Mouse (Mus musculus) intestine, embryonic 15.5 days (tissue): Measurements from ENCODE around the gene Gck. TPM values are rescaled to one million over a fixed set of nuclear protein-coding genes. Genes with fewer than 3 reads are reported as not detected.

ENCODE experiments used
- ATAC-seq: fragments of 200-750 bp; cut with Nextera tagmentation; 2 replicates; pipeline ENCODE4 v1.8.0; 2017; ENCODE audit warnings: moderate TSS enrichment, moderate library complexity
- H3K27ac ChIP-seq: fragments of 300-500 bp; sonication (generic); 2 replicates; pipeline ENCODE4 v1.5.1; 2015; ENCODE audit warnings: mild to moderate bottlenecking, inconsistent platforms
- H3K27me3 ChIP-seq: fragments of 300-500 bp; sonication (generic); replicated peaks from 2 replicates; pipeline ENCODE4 v1.6.1; 2015; ENCODE audit warnings: inconsistent platforms
- H3K36me3 ChIP-seq: fragments of 300-500 bp; sonication (generic); 2 replicates; pipeline ENCODE4 v1.6.1; 2015; ENCODE audit warnings: inconsistent platforms
- H3K4me1 ChIP-seq: fragments of 300-500 bp; sonication (generic); replicated peaks from 2 replicates; pipeline ENCODE4 v1.6.1; 2015; ENCODE audit warnings: inconsistent platforms
- H3K4me2 ChIP-seq: fragments of 300-500 bp; sonication (generic); replicated peaks from 2 replicates; pipeline ENCODE4 v1.6.1; 2015; ENCODE audit warnings: mild to moderate bottlenecking, inconsistent platforms
- H3K4me3 ChIP-seq: fragments of 300-500 bp; sonication (generic); replicated peaks from 2 replicates; pipeline ENCODE4 v1.5.1; 2015; ENCODE audit warnings: inconsistent platforms
- H3K9ac ChIP-seq: fragments of 300-500 bp; sonication (generic); 2 replicates; pipeline ENCODE4 v1.6.1; 2015; ENCODE audit warnings: inconsistent platforms
- H3K9me3 ChIP-seq: fragments of 300-500 bp; sonication (generic); 2 replicates; pipeline ENCODE4 v1.6.1; 2016; ENCODE audit warnings: inconsistent platforms
- WGBS: fragments of 180-500 bp; shearing (Covaris S2); methylation state at CpG from one replicate; pipeline ENCODE4 v1.1.7; 2015; 5-methylcytosine and 5-hydroxymethylcytosine counted together
- polyA plus RNA-seq: library from polyadenylated mRNA; unstranded; fragments of >200 nt; fragmentation: Nextera tagmentation; extraction: Ambion mirVana; gene quantifications from 2 replicates; pipeline ENCODE4 v1.2.1, GENCODE M21; 2015

Gene Gck
- polyA plus RNA-seq, 1 experiment from 2014 or later = 3.1 TPM

DNA sequence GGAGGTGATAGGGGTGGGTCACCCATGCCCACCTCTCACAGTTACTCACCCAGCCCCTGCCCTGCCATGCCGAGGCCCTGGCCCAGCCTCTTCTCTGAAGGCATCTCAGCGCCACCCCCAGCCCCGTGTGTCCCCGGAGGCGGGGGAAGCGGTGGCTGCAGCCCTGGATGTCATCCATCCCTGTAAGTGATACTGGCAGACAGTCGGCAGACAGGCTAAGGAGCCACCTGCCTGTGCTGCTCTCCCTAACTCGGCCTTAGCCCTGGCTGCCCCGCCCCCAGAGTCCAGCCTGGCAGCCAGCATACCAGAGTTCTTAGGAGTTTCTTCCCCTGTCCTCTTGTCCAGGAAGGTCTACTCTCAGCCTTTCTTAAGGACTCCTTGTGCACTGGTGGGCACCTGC is 26.2 kb upstream of the Gck start:
- no peak overlapping the region for H3K9ac ChIP-seq
- peaks cover 12% of the 10 kb centered on the region; the same call in 1 of the 2 replicates for H3K4me1 ChIP-seq
- H3K27ac ChIP-seq = no peak overlapping the region
- ATAC-seq = no peak
- no peaks in the 10 kb centered on the region for H3K27me3 ChIP-seq
- 18% methylated on average over 9 of the region's 9 CpGs for WGBS
- no peaks in the 10 kb centered on the region for H3K36me3 ChIP-seq
- no peaks in the 10 kb centered on the region for H3K9me3 ChIP-seq
- no peak overlapping the region for H3K4me3 ChIP-seq
- H3K4me2 ChIP-seq = no peak overlapping the region

GRCm38 (mm10) chr11:5975068-5975467 is 25.2 kb upstream of the Gck start:
- no peaks in the 10 kb centered on the region for H3K9me3 ChIP-seq
- no peaks in the 10 kb centered on the region for H3K27me3 ChIP-seq
- H3K4me2 ChIP-seq = no peak overlapping the region
- H3K36me3 ChIP-seq = no peaks in the 10 kb centered on the region
- no peak for ATAC-seq
- no peak overlapping the region for H3K9ac ChIP-seq
- H3K4me1 ChIP-seq = peaks cover 12% of the 10 kb centered on the region; the same call in 1 of the 2 replicates
- H3K27ac ChIP-seq = no peak overlapping the region
- no peak overlapping the region for H3K4me3 ChIP-seq
- 81% methylated on average over 2 of the region's 2 CpGs for WGBS

GRCm38 (mm10) chr11:5974053-5974452 is 24.2 kb upstream of the Gck start:
- Histone ChIP-seq H3K4me3 (no peak overlapping the region), H3K9ac (no peak overlapping the region), H3K27ac (no peak overlapping the region), H3K9me3 (no peaks in the 10 kb centered on the region), H3K4me1 (peaks cover 12% of the 10 kb centered on the region; the same call in 1 of the 2 replicates), H3K27me3 (no peaks in the 10 kb centered on the region), H3K36me3 (peaks cover under 1% of the 10 kb centered on the region; the same call in 1 of the 2 replicates), H3K4me2 (no peak overlapping the region)
- WGBS = 68% methylated on average over 6 of the region's 6 CpGs
- ATAC-seq = no peak

DNA sequence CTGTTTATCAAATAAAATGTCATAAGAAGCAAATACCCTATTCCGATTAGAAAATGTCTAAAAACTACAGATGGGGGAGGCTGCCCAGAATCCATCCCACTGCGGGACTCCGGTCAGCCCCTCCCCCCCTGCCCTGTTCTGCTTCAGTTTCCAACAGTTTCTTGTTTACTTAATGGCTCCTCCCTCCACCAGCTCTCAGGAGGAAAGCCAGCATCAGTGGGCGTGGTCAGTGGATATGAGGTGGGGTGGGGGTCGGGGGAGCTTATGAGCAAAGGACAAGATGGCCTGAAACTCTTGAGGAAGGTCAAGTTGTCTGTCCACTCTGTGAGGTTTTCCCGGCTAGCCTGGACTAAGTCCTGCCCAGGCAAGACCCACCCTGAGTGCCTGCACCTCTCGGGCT is 23.3 kb upstream of the Gck start:
- Histone ChIP-seq H3K4me1 (peaks cover 12% of the 10 kb centered on the region; the same call in 1 of the 2 replicates), H3K9me3 (no peaks in the 10 kb centered on the region), H3K4me2 (0 out of 2 replicates have a peak overlapping the region, but pooled peaks have one; percentile 9), H3K36me3 (peaks cover 9% of the 10 kb centered on the region; the same call in 1 of the 2 replicates), H3K9ac (no peak overlapping the region), H3K4me3 (no peak overlapping the region), H3K27me3 (no peaks in the 10 kb centered on the region), H3K27ac (no peak overlapping the region)
- peak; percentile 40 for ATAC-seq
- WGBS = 21% methylated on average over 7 of the region's 7 CpGs

DNA sequence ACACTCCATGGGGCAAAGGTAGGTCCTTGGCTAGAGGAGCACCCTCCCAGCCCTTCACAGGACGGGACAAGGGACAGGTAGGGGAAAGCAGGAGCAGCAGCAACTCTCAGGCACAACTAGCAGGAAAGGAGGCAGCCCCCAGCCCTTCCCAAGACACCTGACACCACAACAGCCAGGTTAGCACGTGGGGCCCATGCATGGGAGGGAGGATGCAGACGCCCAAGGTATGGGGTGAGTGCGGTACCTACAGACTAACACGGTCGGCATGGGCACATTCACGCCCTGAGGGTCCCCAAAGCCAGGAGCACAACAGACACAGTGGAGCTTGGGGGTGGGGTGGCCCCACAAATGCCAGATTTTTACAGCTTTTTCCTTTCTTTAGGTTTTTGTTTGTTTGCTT is 21.3 kb upstream of the Gck start:
- peaks cover 12% of the 10 kb centered on the region; the same call in 1 of the 2 replicates for H3K36me3 ChIP-seq
- H3K4me1 ChIP-seq = peaks cover 12% of the 10 kb centered on the region; the same call in 1 of the 2 replicates
- no peak for ATAC-seq
- no peaks in the 10 kb centered on the region for H3K9me3 ChIP-seq
- WGBS = 55% methylated on average over 7 of the region's 7 CpGs
- H3K9ac ChIP-seq = no peak overlapping the region
- H3K27me3 ChIP-seq = no peaks in the 10 kb centered on the region
- no peak overlapping the region for H3K27ac ChIP-seq
- H3K4me3 ChIP-seq = no peak overlapping the region
- no peak overlapping the region for H3K4me2 ChIP-seq

GRCm38 (mm10) chr11:5968223-5968622 is 18.3 kb upstream of the Gck start:
- peaks cover 31% of the 10 kb centered on the region for H3K36me3 ChIP-seq

DNA sequence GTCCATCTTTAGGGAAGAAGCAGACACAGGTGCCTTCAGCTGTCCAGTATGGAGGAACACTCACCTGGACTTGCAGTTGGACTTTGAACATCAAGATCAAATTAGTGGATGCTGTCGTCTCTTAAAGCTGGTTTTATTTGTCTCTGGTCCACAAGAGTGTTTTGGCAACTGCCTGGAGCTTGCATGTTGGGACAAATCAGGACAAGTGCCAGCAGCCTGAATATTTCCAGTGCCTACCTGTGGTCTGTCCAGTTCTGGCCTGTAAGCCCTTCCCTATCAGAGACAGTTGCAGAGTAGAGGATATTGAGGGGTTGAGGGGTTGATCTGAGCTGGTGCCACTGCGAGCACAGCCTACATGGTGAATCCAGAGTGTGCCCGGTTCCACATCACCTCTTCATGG is 16.9 kb upstream of the Gck start:
- ATAC-seq = no peak
- no peaks in the 10 kb centered on the region for H3K9me3 ChIP-seq
- no peak overlapping the region for H3K4me2 ChIP-seq
- no peak overlapping the region for H3K27ac ChIP-seq
- no peaks in the 10 kb centered on the region for H3K4me1 ChIP-seq
- no peaks in the 10 kb centered on the region for H3K27me3 ChIP-seq
- WGBS = 89% methylated on average over 3 of the region's 3 CpGs
- no peak overlapping the region for H3K9ac ChIP-seq
- H3K36me3 ChIP-seq = peaks cover 42% of the 10 kb centered on the region
- H3K4me3 ChIP-seq = no peak overlapping the region

More at GRCm38 (mm10) chr11:5968223-5968622, 18.3 kb upstream of the Gck start:
- H3K4me2 ChIP-seq = no peak overlapping the region
- 62% methylated on average over 6 of the region's 6 CpGs for WGBS
- H3K4me1 ChIP-seq = peaks cover 11% of the 10 kb centered on the region; the same call in 1 of the 2 replicates
- no peak overlapping the region for H3K4me3 ChIP-seq
- H3K27ac ChIP-seq = no peak overlapping the region
- H3K9ac ChIP-seq = no peak overlapping the region
- ATAC-seq = 0 out of 2 replicates have a peak, but pooled peaks have one; percentile 32
- H3K27me3 ChIP-seq = no peaks in the 10 kb centered on the region
- H3K9me3 ChIP-seq = no peaks in the 10 kb centered on the region

GRCm38 (mm10) chr11:5965865-5966264 is 16.0 kb upstream of the Gck start:
- ATAC-seq = no peak
- Histone ChIP-seq H3K36me3 (peaks cover 48% of the 10 kb centered on the region), H3K4me1 (no peaks in the 10 kb centered on the region), H3K4me3 (no peak overlapping the region), H3K27ac (no peak overlapping the region), H3K9ac (no peak overlapping the region), H3K27me3 (no peaks in the 10 kb centered on the region), H3K9me3 (no peaks in the 10 kb centered on the region), H3K4me2 (no peak overlapping the region)
- 87% methylated on average over 11 of the region's 11 CpGs for WGBS

DNA sequence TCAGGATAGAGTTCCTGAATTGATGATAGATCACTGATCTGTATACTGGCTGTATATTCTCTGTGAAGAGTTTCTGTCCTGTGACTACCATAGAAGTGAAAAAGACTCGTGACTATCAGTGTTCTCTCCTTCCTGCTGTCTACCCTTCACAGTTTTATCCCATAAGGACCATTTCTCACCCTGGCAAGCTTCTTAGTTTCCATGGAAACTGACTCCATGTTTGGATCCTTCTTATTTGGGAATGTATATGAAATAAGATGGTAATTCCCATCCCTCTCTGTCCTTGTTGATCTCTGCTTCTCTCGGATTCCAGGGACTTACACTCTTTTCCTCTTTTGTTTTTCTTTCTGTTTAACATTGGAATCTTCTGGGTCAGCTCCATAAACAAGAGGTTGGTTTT is 10.2 kb upstream of the Gck start:
- Histone ChIP-seq H3K4me2 (no peak overlapping the region), H3K9me3 (no peaks in the 10 kb centered on the region), H3K36me3 (peaks cover 33% of the 10 kb centered on the region), H3K27ac (no peak overlapping the region), H3K4me1 (peaks cover 7% of the 10 kb centered on the region), H3K9ac (no peak overlapping the region), H3K4me3 (no peak overlapping the region), H3K27me3 (no peaks in the 10 kb centered on the region)
- no peak for ATAC-seq
- WGBS = 78% methylated on average over 2 of the region's 2 CpGs

GRCm38 (mm10) chr11:5955546-5956276 is 5.8 kb upstream of the Gck start, which contains the start of gene Ykt6:
Ykt6 (plus strand) TSS chr11:5955693.
- Histone ChIP-seq H3K9me3 (no peaks in the 10 kb centered on the region), H3K27ac (peak within 1 kb of the TSS; percentile 96), H3K4me2 (peak within 1 kb of the TSS; percentile 83), H3K4me3 (peak within 1 kb of the TSS; percentile 88), H3K27me3 (no peaks in the 10 kb centered on the region), H3K4me1 (peaks cover 10% of the 10 kb centered on the region), H3K9ac (peak within 1 kb of the TSS; percentile 85), H3K36me3 (no peaks in the 10 kb centered on the region)
- ATAC-seq = peak; percentile 98
- WGBS = under 1% methylated on average over 71 of the region's 71 CpGs

DNA sequence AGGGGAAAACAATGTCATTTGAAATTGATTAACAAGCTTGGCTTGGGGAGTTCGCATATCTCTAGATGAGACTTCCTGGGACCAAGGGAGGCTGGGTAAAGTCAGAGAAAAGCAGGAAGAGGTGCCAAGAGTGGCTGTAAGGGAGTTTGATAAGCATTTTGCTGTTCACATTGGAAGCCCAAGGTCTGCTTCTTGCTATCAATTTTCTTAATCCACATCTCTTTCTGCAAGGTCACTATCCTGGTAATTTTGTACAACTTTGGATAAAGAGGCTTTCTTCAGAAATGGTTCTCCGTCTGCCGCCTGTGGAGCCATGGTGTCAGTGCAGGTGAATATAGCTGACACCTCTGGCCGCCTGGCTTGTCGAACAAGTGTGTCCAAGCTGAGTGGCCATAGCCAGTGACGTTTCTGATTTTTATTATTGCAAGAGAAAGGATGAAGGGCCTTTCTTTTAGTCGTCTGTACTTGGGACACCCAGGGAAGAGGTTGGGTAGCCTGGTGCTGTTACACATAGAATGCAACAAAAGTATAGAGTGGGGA is 5.2 kb upstream of the Gck start:
- H3K9me3 ChIP-seq = no peaks in the 10 kb centered on the region
- peaks cover 10% of the 10 kb centered on the region for H3K4me1 ChIP-seq
- H3K4me2 ChIP-seq = peak overlapping the region; percentile 83
- no peaks in the 10 kb centered on the region for H3K36me3 ChIP-seq
- peak overlapping the region; percentile 85 for H3K9ac ChIP-seq
- H3K4me3 ChIP-seq = peak overlapping the region; percentile 88
- WGBS = 2% methylated on average over 7 of the region's 7 CpGs
- peak overlapping the region; percentile 96 for H3K27ac ChIP-seq
- H3K27me3 ChIP-seq = no peaks in the 10 kb centered on the region
- peak; percentile 67 for ATAC-seq

GRCm38 (mm10) chr11:5954435-5954834 is 4.6 kb upstream of the Gck start:
- Histone ChIP-seq H3K4me2 (no peak overlapping the region), H3K4me1 (peaks cover 10% of the 10 kb centered on the region), H3K27me3 (no peaks in the 10 kb centered on the region), H3K9me3 (no peaks in the 10 kb centered on the region), H3K9ac (no peak overlapping the region), H3K27ac (no peak overlapping the region), H3K4me3 (no peak overlapping the region), H3K36me3 (no peaks in the 10 kb centered on the region)
- WGBS = 66% methylated on average over 5 of the region's 5 CpGs
- ATAC-seq = no peak
